Mouse (Mus musculus) lung, postnatal 0 days (tissue): ENCODE measurements around the gene Gpc1.
A peak's percentile ranks its signal among the peaks of the same experiment; 100 is the strongest.

Experiments
- CTCF ChIP-seq: IDR thresholded peaks from 2 replicates; pipeline ENCODE4 v1.5.1; 2016; ENCODE audit warnings: antibody characterized with exemption, mild to moderate bottlenecking
- EP300 ChIP-seq: IDR thresholded peaks from 2 replicates; pipeline ENCODE4 v1.6.1; 2016; ENCODE audit warnings: antibody characterized with exemption, mild to moderate bottlenecking, control low read depth

GRCm38 (mm10) chr1:92909068-92909467 lies 77.6 kb downstream of the Gpc1 start:
- TF ChIP-seq CTCF, result peak; percentile 44
- TF ChIP-seq EP300, result no peak
